Mouse (Mus musculus) ovary, postnatal 10 days (tissue): ENCODE data around the gene Nfkbia.

Source experiments
- DNase-seq: peaks from one replicate; pipeline ENCODE4 v3.0.0; 2022; ENCODE audit warnings: low spot score

The Nfkbia gene

DNA sequence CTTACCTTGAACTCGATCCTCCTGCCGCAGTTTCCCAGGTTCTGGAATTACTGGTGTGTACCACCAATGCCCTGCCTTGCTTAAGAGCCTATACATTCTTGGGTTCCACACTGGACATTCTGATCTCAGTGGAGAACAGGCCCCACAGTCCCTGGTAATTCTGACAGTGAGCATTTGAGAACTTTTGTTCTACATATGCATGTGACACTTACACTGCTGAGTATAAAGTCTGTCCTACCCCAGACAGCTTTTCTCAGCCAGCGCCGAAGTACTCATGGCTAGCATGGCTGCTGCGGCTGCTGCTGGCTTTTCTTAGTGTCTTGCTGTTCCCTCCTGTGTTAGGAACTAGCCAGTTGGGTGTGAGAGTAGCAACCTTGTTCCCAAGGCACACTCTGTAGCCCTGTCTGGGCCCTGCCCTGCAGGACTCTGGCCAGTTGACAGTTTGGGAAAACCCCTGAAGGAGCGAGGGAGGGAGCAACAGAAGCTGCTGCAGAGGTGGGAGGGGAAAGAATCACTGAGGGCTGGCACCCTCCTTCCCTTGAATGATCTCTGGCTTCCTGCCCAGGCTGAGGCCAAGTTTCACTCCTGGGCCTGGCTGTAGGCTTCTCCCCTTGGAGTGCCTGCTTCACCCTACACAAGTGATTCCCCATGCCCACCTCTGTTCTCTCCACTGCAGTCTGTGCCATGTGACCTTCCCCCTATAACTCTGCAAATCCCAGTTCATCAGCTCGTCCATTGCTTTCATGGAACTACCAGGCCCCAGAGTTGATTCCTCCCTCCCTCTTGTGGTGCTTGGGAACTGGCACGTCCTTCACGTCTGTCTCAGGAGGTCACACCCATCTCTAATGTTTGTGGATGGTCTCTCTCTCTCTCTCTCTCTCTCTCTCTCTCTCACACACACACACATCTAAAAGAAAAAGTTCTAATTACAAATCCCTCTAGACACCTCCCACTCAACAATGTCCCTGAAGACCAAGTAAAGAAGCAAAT lies 49.3 kb downstream of the Nfkbia start:
- peak; percentile 65 for DNase-seq

DNA sequence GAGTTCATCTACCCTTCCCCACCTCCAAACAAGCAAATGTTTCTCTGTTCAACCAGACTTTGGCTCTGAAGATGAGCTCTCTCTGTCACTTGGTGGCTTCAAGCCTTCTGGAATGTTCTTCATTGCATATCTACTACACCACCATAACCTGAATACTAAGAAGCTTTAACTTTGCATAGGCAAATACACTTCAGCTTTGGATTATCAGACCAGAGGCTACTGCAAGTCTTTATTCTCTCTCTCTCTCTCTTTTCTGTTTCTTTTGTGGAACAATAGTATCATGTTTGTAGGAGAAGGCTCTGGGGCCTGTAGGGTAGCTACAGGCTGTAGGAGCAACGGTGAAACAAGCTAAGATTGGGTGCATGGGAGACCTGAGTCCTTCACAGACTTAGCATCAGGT lies 50.2 kb downstream of the Nfkbia start:
- DNase-seq = no peak

DNA sequence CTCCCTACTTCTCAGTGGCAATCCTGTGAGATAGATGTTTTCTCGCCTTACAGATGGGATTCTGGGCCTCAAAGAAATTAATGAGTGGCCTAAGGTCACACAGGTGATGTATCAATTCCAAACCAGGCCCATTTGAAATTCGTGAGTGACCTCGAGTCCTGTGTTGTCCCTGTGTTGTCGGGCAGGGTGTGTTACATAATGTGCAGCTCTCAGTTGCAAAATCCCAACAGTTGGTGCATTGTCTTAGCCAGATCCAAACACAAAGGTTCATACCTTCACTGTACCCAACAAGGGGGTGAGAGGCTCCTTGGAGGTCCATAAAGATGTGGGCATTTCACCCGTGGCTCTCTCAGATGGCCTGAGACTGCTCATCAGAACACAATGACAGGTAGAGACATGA lies 52.0 kb downstream of the Nfkbia start:
- DNase-seq = no peak
